Mouse (Mus musculus): ENCODE results near the gene Coa4.

The Coa4 gene

GRCm38 (mm10) chr7:100536804-100537518 lies at the start of gene Coa4:
Coa4 (plus strand) TSS chr7:100537071.
- DNase-seq (ENCODE audit: low spot score in 2 of 2) = peak; percentile 83 to 84

- no peak for DNase-seq (ENCODE audit: low spot score in 2 of 2)
Observed at GRCm38 (mm10) chr7:100487301-100487700, 49.6 kb upstream of the Coa4 start.

- no peak for DNase-seq (ENCODE audit: low spot score in 2 of 2)
Observed at GRCm38 (mm10) chr7:100488474-100489048, 48.3 kb upstream of the Coa4 start.

- peak in 1 of 2 experiments; percentile 35 for DNase-seq (ENCODE audit: low spot score in 2 of 2)
Observed at GRCm38 (mm10) chr7:100492391-100493116, 44.3 kb upstream of the Coa4 start.

- peak; percentile 94 to 98 for DNase-seq (ENCODE audit: low spot score in 2 of 2)
Observed at GRCm38 (mm10) chr7:100493117-100493483, 43.8 kb upstream of the Coa4 start, which contains the start of gene Ucp2. Ucp2 (plus strand) TSS chr7:100493337.

GRCm38 (mm10) chr7:100493484-100494414 lies 43.1 kb upstream of the Coa4 start:
- peak; percentile 48 to 55 for DNase-seq (ENCODE audit: low spot score in 2 of 2)

GRCm38 (mm10) chr7:100494415-100494831 lies 42.4 kb upstream of the Coa4 start:
- peak in 1 of 2 experiments; percentile 40 for DNase-seq (ENCODE audit: low spot score in 2 of 2)

GRCm38 (mm10) chr7:100495042-100495441 lies 41.8 kb upstream of the Coa4 start:
- DNase-seq (ENCODE audit: low spot score in 2 of 2) = peak in 1 of 2 experiments; percentile 24

- DNase-seq (ENCODE audit: low spot score in 2 of 2) = peak; percentile 85 to 93
Observed at GRCm38 (mm10) chr7:100495581-100496251, 41.2 kb upstream of the Coa4 start.

- DNase-seq (ENCODE audit: low spot score in 2 of 2) = no peak
Observed at GRCm38 (mm10) chr7:100496371-100496770, 40.5 kb upstream of the Coa4 start.

- no peak for DNase-seq (ENCODE audit: low spot score in 2 of 2)
Observed at GRCm38 (mm10) chr7:100496791-100497190, 40.1 kb upstream of the Coa4 start.

- no peak for DNase-seq (ENCODE audit: low spot score in 2 of 2)
Observed at GRCm38 (mm10) chr7:100497402-100497801, 39.5 kb upstream of the Coa4 start.

GRCm38 (mm10) chr7:100497982-100498381 lies 38.9 kb upstream of the Coa4 start:
- DNase-seq (ENCODE audit: low spot score in 2 of 2) = no peak

- no peak for DNase-seq (ENCODE audit: low spot score in 2 of 2)
Observed at GRCm38 (mm10) chr7:100499465-100499864, 37.4 kb upstream of the Coa4 start.

- DNase-seq (ENCODE audit: low spot score in 2 of 2) = no peak
Observed at GRCm38 (mm10) chr7:100500276-100500977, 36.4 kb upstream of the Coa4 start.

- no peak for DNase-seq (ENCODE audit: low spot score in 2 of 2)
Observed at GRCm38 (mm10) chr7:100501027-100501843, 35.6 kb upstream of the Coa4 start.

- no peak for DNase-seq (ENCODE audit: low spot score in 2 of 2)
Observed at GRCm38 (mm10) chr7:100501844-100502373, 35.0 kb upstream of the Coa4 start.

- no peak for DNase-seq (ENCODE audit: low spot score in 2 of 2)
Observed at GRCm38 (mm10) chr7:100502374-100502922, 34.4 kb upstream of the Coa4 start.

GRCm38 (mm10) chr7:100503076-100503475 lies 33.8 kb upstream of the Coa4 start:
- peak; percentile 30 to 45 for DNase-seq (ENCODE audit: low spot score in 2 of 2)

All from thymus, postnatal 10 days (tissue).